Mouse (Mus musculus): ENCODE results near the gene 1700057G04Rik. TPM values are rescaled to one million over a fixed set of nuclear protein-coding genes. Genes with fewer than 3 reads are reported as not detected.
A peak's percentile ranks its signal among the peaks of the same experiment; 100 is the strongest.

The 1700057G04Rik gene
- polyA plus RNA-seq (2017; shearing (Covaris generic)), result not detected

GRCm38 (mm10) chr9:92309077-92309476, at the start of gene 1700057G04Rik:
1700057G04Rik (plus strand) TSS chr9:92309377.
- ATAC-seq, result no peak

DNA sequence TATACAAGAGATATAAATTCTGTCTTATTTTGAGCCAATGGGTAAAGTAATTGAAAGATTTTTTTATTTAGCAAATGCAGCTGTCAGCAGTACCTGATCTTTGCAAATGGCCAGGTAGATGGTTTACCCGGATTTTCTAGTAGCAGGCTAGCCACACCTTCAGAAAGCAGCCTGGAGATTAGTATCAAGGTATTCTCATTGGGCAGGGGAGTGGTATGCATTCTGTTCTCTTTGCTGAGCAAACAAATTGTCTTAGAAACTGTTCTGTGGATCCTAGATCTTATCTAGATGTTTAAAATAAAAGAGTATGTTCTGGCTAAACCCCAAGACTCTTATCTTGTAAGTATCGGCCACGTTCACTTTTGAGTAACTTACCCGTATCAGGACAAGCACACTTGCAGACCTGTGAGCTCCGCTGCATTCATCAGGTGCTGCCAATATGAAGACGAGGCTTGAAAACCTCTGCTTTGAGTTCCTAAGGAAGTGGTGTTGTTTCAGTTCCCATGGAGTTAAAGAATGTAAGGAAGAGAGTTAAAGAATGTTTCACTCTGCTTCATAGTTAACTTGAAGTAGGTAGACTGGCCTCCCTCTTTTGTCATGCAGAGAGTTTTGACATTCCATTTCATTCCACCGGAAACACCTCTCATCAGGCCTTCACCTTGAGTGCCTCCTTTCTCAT, 48.6 kb upstream of the 1700057G04Rik start:
- no peak for ATAC-seq

DNA sequence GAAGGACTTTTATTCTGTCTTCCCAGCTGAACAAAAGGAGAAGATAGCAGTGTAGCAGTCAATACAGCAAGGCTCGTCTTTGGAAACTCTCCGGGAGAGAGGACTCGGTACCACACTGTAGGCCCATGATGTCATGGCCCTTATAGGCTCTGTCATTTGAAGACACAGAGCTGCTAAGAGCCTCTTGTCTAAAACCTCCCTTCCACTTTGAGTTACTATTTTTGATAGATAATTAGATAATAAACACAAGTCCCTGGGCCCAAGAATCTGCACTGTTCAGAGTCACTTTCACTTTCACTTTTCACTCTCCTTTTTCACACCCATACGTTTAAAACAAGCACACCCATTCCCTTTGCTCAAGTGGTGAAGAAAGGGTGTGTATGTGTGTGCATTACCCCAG, 43.5 kb upstream of the 1700057G04Rik start:
- peak; percentile 90 for ATAC-seq

GRCm38 (mm10) chr9:92266558-92267171, 42.5 kb upstream of the 1700057G04Rik start:
- no peak for ATAC-seq

- no peak for ATAC-seq
These were observed 41.4 kb upstream of the 1700057G04Rik start for GRCm38 (mm10) chr9:92267732-92268131.

- no peak for ATAC-seq
These were observed 39.3 kb upstream of the 1700057G04Rik start for GRCm38 (mm10) chr9:92269829-92270404.

GRCm38 (mm10) chr9:92270927-92271326, 38.2 kb upstream of the 1700057G04Rik start:
- no peak for ATAC-seq

DNA sequence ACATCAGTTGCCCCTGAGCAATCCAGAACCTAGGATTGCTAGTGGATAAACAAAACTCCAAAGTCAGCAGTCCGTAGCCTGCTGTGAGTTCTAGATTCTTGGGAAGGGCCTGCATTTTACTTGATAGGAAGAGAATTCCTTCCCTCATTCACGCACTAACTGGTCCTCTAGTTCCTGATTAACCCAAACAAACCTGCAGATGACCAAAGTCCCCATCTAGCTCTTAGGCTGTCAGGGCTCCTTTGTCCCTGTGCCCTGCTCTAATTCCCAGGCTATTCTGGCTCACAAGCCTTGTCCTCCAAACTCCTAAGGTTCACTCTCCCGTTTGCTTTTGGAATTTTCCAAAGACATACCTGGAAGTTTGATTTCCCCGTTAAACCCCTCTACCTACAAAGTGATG, 36.5 kb upstream of the 1700057G04Rik start:
- no peak for ATAC-seq

GRCm38 (mm10) chr9:92273271-92273670, 35.9 kb upstream of the 1700057G04Rik start:
- no peak for ATAC-seq

DNA sequence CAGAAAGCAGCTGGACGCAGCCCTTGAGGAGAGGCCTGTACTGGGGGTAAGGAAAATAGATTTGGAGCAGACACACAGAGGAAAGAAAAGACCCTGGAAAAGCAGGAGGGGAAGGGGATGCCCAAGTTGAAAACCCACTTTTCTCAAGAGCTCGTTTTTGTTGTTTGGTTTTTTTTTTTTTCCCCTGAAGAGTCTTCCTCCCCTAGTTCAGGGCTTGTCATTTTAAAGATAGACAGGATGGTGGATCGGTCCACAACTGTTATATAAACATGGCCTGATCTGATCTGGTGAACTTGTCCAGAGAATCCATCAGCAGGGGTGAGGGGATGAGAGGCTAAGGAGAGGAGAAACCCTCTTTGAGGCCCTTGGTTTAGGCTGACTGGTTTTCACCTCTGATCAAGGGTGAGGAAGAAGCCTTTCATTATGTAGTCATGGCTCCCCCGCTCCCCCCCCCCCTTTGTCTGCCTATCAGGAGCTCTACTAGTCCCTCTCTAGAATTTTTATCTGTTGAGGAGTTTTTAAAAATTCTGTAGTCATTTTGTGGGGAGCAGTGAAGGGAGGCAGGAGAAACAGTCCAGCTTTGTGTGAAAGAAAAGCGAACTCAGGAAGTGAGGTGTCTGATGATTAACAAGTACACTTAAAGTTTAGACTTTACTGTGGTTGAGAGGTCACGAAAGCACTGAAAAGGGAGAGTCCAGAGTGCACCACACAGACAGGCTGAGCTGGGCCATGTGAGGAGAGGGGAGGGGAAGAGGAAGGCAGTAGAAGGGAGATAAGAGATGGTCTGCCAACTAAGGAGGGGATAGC, 35.0 kb upstream of the 1700057G04Rik start:
- ATAC-seq, result peak; percentile 96

- no peak for ATAC-seq
These were observed 33.5 kb upstream of the 1700057G04Rik start, which contains the start of gene Plscr2 for GRCm38 (mm10) chr9:92275486-92276207. Plscr2 (plus strand) TSS chr9:92275602.

DNA sequence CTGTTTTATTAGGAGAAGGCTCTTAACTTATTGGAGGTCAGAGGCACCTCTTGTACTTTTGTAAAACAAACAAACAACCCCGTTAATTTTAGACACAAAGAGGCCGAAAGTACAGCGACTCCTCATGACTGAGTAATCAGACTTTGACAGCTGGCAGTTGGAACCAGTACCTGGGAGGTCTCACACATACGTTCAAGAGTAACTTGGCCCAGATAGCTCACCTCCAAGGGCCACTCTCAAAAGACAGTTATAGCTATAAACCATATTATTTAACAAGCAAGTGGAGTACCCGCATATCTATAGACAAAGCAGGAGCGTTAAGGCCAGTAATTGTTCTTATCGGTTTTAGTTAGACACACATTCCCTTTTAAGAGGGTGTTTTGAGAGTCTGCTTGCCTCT, 32.8 kb upstream of the 1700057G04Rik start:
- ATAC-seq, result no peak

GRCm38 (mm10) chr9:92280048-92280447, 29.1 kb upstream of the 1700057G04Rik start:
- ATAC-seq, result no peak

GRCm38 (mm10) chr9:92282563-92283171, 26.5 kb upstream of the 1700057G04Rik start:
- ATAC-seq, result no peak

DNA sequence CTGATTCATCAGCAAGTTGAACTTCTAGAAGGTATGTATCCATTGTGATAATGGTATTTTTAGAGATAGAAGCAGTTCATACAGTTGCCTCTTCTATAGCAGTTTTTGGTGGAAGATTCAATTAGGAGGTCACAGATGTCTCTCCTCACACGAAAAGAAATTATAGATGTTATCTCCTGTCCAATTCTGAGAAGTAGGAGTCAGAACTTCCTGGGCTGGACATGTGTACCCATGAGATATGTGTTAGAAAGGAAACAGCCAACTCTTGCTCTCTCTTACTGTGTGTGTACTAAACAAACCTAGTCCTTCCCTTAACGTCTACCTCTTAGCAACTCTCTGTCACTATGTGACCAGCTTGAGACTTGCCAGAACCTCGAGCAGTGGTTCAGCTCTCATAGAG, 19.5 kb upstream of the 1700057G04Rik start:
- no peak for ATAC-seq

GRCm38 (mm10) chr9:92292169-92292568, 17.0 kb upstream of the 1700057G04Rik start:
- ATAC-seq, result no peak

- ATAC-seq, result no peak
These were observed 16.3 kb upstream of the 1700057G04Rik start for GRCm38 (mm10) chr9:92292922-92293321.

GRCm38 (mm10) chr9:92293560-92294548, 15.3 kb upstream of the 1700057G04Rik start:
- ATAC-seq, result no peak

DNA sequence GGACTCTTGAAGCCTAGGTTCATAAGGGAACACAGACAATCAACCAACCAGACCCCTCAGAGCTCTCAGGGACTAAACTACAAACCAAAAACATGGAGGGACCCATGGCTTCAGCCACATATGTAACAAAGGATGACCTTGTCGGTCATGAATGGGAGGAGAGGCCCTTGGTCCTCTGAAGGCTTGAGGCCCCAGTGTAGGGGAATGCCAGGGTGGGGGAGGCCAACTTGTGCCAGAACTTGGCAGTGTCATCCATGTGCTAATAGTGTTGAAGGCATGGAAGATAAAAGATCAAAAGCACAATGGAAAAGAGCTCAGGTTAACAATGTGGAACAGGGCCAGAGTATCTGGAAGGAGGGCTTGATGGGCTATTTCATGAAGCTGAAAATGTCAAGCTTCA, 10.9 kb upstream of the 1700057G04Rik start:
- no peak for ATAC-seq

GRCm38 (mm10) chr9:92301213-92301612, 8.0 kb upstream of the 1700057G04Rik start:
- ATAC-seq, result no peak

GRCm38 (mm10) chr9:92305075-92305474, 4.1 kb upstream of the 1700057G04Rik start:
- ATAC-seq, result no peak

Measured in activated CD4-positive, CD25-positive, alpha-beta regulatory T cell, adult 4 months (primary cell).